13 mouse cellular contexts compared by ENCODE assay signal in the genomic region with DNA sequence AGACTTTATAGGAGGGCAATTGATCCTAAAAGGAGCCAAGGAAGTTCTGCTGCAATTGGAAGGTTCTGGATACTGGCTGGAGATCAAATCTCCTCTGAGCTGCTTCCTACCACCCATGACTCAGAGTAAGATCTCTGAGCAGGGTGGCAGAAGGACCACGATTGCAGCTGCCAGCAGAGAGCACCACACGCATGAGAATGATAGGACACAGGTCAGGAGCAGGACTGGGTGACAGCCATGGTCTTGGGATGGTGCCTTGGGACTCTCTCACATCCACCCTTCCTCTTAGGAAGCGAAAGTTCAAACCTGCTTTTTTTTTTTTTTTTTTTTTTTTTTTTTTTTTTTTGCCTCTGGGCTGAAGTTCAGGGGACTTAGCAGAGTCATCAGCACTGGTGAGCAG.
A peak's percentile ranks its signal among the peaks of the same experiment; 100 is the strongest.
DNase-seq lines count a peak whose midpoint lies in the region; ATAC-seq and TF ChIP-seq lines count a peak whose summit lies in the region.
"Had no signal": no experiment of that assay in that cellular context is flagged by ENCODE, and none has a peak within 500 bp of the region (broad histone marks: within the 10 kb centered on the region; RNA-seq: fewer than 3 reads in every experiment).

No protein-coding gene starts in this region.

- H3K4me2 ChIP-seq in liver, embryonic 14.5 days (ENCODE audit: low read depth): no peak overlapping the region
- H3K4me2 ChIP-seq in lung, embryonic 15.5 days: no peak overlapping the region
- H3K4me2 ChIP-seq: heart, embryonic 13.5 days; neural tube, embryonic 12.5 days had no signal

- no peak overlapping the region for H3K4me3 ChIP-seq in liver, embryonic 14.5 days (ENCODE audit: insufficient read depth in 1 of 2, low read depth in 2 of 2, low read length in 2 of 2)
- H3K4me3 ChIP-seq in lung, embryonic 15.5 days: no peak overlapping the region
- H3K4me3 ChIP-seq: heart, embryonic 13.5 days; midbrain, embryonic 10.5 days; neural tube, embryonic 12.5 days had no signal

- TF ChIP-seq EP300 in liver, embryonic 14.5 days (IDR thresholded peaks at IDR 0.05; ENCODE audit: low read depth): no peak

- peak; percentile 23 for DNase-seq in adrenal gland, postnatal 10 days
- DNase-seq in adrenal gland, postnatal 4 days (ENCODE audit: low spot score in 2 of 2): no peak
- no peak for DNase-seq in liver, embryonic 14.5 days (ENCODE audit: low read depth in 3 of 3, low spot score in 3 of 3)
- no peak for DNase-seq in liver
- DNase-seq in skeletal muscle tissue, adult 2 months (ENCODE audit: low read depth, low spot score): peak; percentile 21
- DNase-seq in spleen, postnatal 10 days (ENCODE audit: low spot score in 2 of 2): no peak
- no peak for DNase-seq in c-Kit-positive CD71-positive TER-119-positive erythroid progenitor cells, embryonic 14.5 days (ENCODE audit: low spot score)
- DNase-seq: B cell, adult 2 months had no signal

- no peak overlapping the region for H3K27ac ChIP-seq in liver, embryonic 14.5 days
- peak overlapping the region; percentile 73; the same call in 1 of the 2 replicates for H3K27ac ChIP-seq in lung, embryonic 15.5 days
- H3K27ac ChIP-seq: heart, embryonic 13.5 days; midbrain, embryonic 10.5 days; neural tube, embryonic 12.5 days had no signal

- peak; percentile 8; the same call in 1 of the 2 replicates for TF ChIP-seq CTCF in liver, embryonic 14.5 days (IDR thresholded peaks at IDR 0.05; ENCODE audit: low read depth)

- H3K4me1 ChIP-seq in liver, embryonic 14.5 days (replicated peaks; ENCODE audit: control insufficient read depth in 2 of 2, insufficient read depth in 2 of 2, low read length in 1 of 2): no peaks in the 10 kb centered on the region
- no peaks in the 10 kb centered on the region for H3K4me1 ChIP-seq in lung, embryonic 15.5 days
- H3K4me1 ChIP-seq: heart, embryonic 13.5 days; midbrain, embryonic 10.5 days; neural tube, embryonic 12.5 days had no signal

- no peak for ATAC-seq in liver, embryonic 14.5 days (ENCODE audit: insufficient read depth)
- ATAC-seq in lung, embryonic 15.5 days (ENCODE audit: borderline replicate concordance, extremely low read depth, low FRiP score, low TSS enrichment): no peak
- ATAC-seq: hindbrain, embryonic 16.5 days had no signal

- no peaks in the 10 kb centered on the region for H3K9me3 ChIP-seq in liver, embryonic 14.5 days (ENCODE audit: control insufficient read depth, low read length)
- H3K9me3 ChIP-seq in lung, embryonic 15.5 days: no peaks in the 10 kb centered on the region
- H3K9me3 ChIP-seq: heart, embryonic 13.5 days; midbrain, embryonic 10.5 days; neural tube, embryonic 12.5 days had no signal

- no peaks in the 10 kb centered on the region for H3K36me3 ChIP-seq in liver, embryonic 14.5 days (replicated peaks; ENCODE audit: control insufficient read depth, insufficient read depth, low read depth)
- no peaks in the 10 kb centered on the region for H3K36me3 ChIP-seq in lung, embryonic 15.5 days
- H3K36me3 ChIP-seq: heart, embryonic 13.5 days; midbrain, embryonic 10.5 days; neural tube, embryonic 12.5 days had no signal

- no peaks in the 10 kb centered on the region for H3K27me3 ChIP-seq in liver, embryonic 14.5 days (ENCODE audit: control insufficient read depth, insufficient read depth, low read length)
- H3K27me3 ChIP-seq in lung, embryonic 15.5 days: no peaks in the 10 kb centered on the region
- H3K27me3 ChIP-seq: heart, embryonic 13.5 days; neural tube, embryonic 12.5 days had no signal

- H3K9ac ChIP-seq in liver, embryonic 14.5 days (replicated peaks): no peak overlapping the region
- no peak overlapping the region for H3K9ac ChIP-seq in lung, embryonic 15.5 days
- H3K9ac ChIP-seq: heart, embryonic 13.5 days; neural tube, embryonic 12.5 days had no signal

- 50% methylated on average over 3 of the region's 3 CpGs for WGBS in liver, embryonic 14.5 days (ENCODE audit: insufficient replicate concordance)
- 63% methylated on average over 3 of the region's 3 CpGs for WGBS in lung, embryonic 15.5 days

Comparison
In these comparisons a context has a peak if more than half of its experiments do, and no peak if none do; other contexts are left out.
1. DNase-seq: peak in adrenal gland, postnatal 10 days (single experiment) and skeletal muscle tissue, adult 2 months (single experiment); none in adrenal gland, postnatal 4 days (0 of 2), liver, embryonic 14.5 days (0 of 3), liver (single experiment), spleen, postnatal 10 days (0 of 2) and c-Kit-positive CD71-positive TER-119-positive erythroid progenitor cells, embryonic 14.5 days (single experiment).